Mouse (Mus musculus): ENCODE measurements at regions not wholly inside any gene's neighbourhood (a gene's known extent, or its start where the extent isn't known, plus 50 kb on each side); places are given as distances from the start of the nearest gene placed in this dataset.

GRCm38 (mm10) chr2:78999410-78999809 is 131.5 kb downstream of the Ube2e3 start:
- Histone ChIP-seq H3K9ac (replicated peaks) (no peak overlapping the region), H3K36me3 (replicated peaks; ENCODE audit: control insufficient read depth, insufficient read depth, low read depth) (no peaks in the 10 kb centered on the region), H3K27ac (no peak overlapping the region), H3K4me2 (ENCODE audit: low read depth) (no peak overlapping the region), H3K4me1 (replicated peaks; ENCODE audit: control insufficient read depth in 2 of 2, insufficient read depth in 2 of 2, low read length in 1 of 2) (no peaks in the 10 kb centered on the region), H3K27me3 (ENCODE audit: control insufficient read depth, insufficient read depth, low read length) (no peaks in the 10 kb centered on the region), H3K9me3 (ENCODE audit: control insufficient read depth, low read length) (no peaks in the 10 kb centered on the region), H3K4me3 (ENCODE audit: insufficient read depth in 1 of 2, low read depth in 2 of 2, low read length in 2 of 2) (no peak overlapping the region)
- WGBS (ENCODE audit: insufficient replicate concordance), result 64% methylated on average over 4 of the region's 4 CpGs
- no peak for DNase-seq (ENCODE audit: low read depth in 3 of 3, low spot score in 3 of 3)
- ATAC-seq (ENCODE audit: insufficient read depth), result no peak
- TF ChIP-seq EP300 (IDR thresholded peaks at IDR 0.05; ENCODE audit: low read depth), result no peak
- no peak for TF ChIP-seq CTCF (IDR thresholded peaks at IDR 0.05; ENCODE audit: low read depth)

- WGBS (ENCODE audit: insufficient replicate concordance), result 21% methylated on average over 1 of the region's 1 CpGs
- ATAC-seq (ENCODE audit: insufficient read depth), result no peak
- no peak for DNase-seq (ENCODE audit: low read depth in 3 of 3, low spot score in 3 of 3)
- H3K36me3 ChIP-seq (replicated peaks; ENCODE audit: control insufficient read depth, insufficient read depth, low read depth), result no peaks in the 10 kb centered on the region
- H3K4me3 ChIP-seq (ENCODE audit: insufficient read depth in 1 of 2, low read depth in 2 of 2, low read length in 2 of 2), result no peak overlapping the region
- no peaks in the 10 kb centered on the region for H3K9me3 ChIP-seq (ENCODE audit: control insufficient read depth, low read length)
- H3K27ac ChIP-seq, result no peak overlapping the region
- no peak overlapping the region for H3K9ac ChIP-seq (replicated peaks)
- TF ChIP-seq CTCF (IDR thresholded peaks at IDR 0.05; ENCODE audit: low read depth) (no peak), EP300 (IDR thresholded peaks at IDR 0.05; ENCODE audit: low read depth) (no peak)
- no peaks in the 10 kb centered on the region for H3K27me3 ChIP-seq (ENCODE audit: control insufficient read depth, insufficient read depth, low read length)
- H3K4me1 ChIP-seq (replicated peaks; ENCODE audit: control insufficient read depth in 2 of 2, insufficient read depth in 2 of 2, low read length in 1 of 2), result peaks cover 0 to 3% of the 10 kb centered on the region in 2 experiments; a peak in 1 of 4 replicates
- H3K4me2 ChIP-seq (ENCODE audit: low read depth), result no peak overlapping the region
Observed at GRCm38 (mm10) chr2:79004862-79005261, 136.9 kb downstream of the Ube2e3 start.

GRCm38 (mm10) chr2:79008642-79009041 is 140.7 kb downstream of the Ube2e3 start:
- Histone ChIP-seq H3K9ac (replicated peaks) (no peak overlapping the region), H3K4me3 (ENCODE audit: insufficient read depth in 1 of 2, low read depth in 2 of 2, low read length in 2 of 2) (no peak overlapping the region), H3K9me3 (ENCODE audit: control insufficient read depth, low read length) (no peaks in the 10 kb centered on the region), H3K27ac (no peak overlapping the region), H3K27me3 (ENCODE audit: control insufficient read depth, insufficient read depth, low read length) (no peaks in the 10 kb centered on the region), H3K4me1 (replicated peaks; ENCODE audit: control insufficient read depth in 2 of 2, insufficient read depth in 2 of 2, low read length in 1 of 2) (peaks cover 0 to 3% of the 10 kb centered on the region in 2 experiments; a peak in 1 of 4 replicates), H3K4me2 (ENCODE audit: low read depth) (no peak overlapping the region), H3K36me3 (replicated peaks; ENCODE audit: control insufficient read depth, insufficient read depth, low read depth) (no peaks in the 10 kb centered on the region)
- TF ChIP-seq CTCF (IDR thresholded peaks at IDR 0.05; ENCODE audit: low read depth) (no peak), EP300 (IDR thresholded peaks at IDR 0.05; ENCODE audit: low read depth) (no peak)
- WGBS (ENCODE audit: insufficient replicate concordance), result 24% methylated on average over 3 of the region's 3 CpGs
- ATAC-seq (ENCODE audit: insufficient read depth) (no peak), DNase-seq (ENCODE audit: low read depth in 3 of 3, low spot score in 3 of 3) (no peak)

GRCm38 (mm10) chr2:79009791-79010190 is 141.9 kb downstream of the Ube2e3 start:
- ATAC-seq (ENCODE audit: insufficient read depth) (no peak), DNase-seq (ENCODE audit: low read depth in 3 of 3, low spot score in 3 of 3) (no peak)
- no peak for TF ChIP-seq EP300 (IDR thresholded peaks at IDR 0.05; ENCODE audit: low read depth)
- TF ChIP-seq CTCF (IDR thresholded peaks at IDR 0.05; ENCODE audit: low read depth), result no peak
- no peak overlapping the region for H3K9ac ChIP-seq (replicated peaks)
- H3K4me1 ChIP-seq (replicated peaks; ENCODE audit: control insufficient read depth in 2 of 2, insufficient read depth in 2 of 2, low read length in 1 of 2), result peaks cover 0 to under 1% of the 10 kb centered on the region in 2 experiments; a peak in 1 of 4 replicates
- H3K9me3 ChIP-seq (ENCODE audit: control insufficient read depth, low read length), result no peaks in the 10 kb centered on the region
- 55% methylated on average over 2 of the region's 2 CpGs for WGBS (ENCODE audit: insufficient replicate concordance)
- no peak overlapping the region for H3K4me3 ChIP-seq (ENCODE audit: insufficient read depth in 1 of 2, low read depth in 2 of 2, low read length in 2 of 2)
- no peaks in the 10 kb centered on the region for H3K36me3 ChIP-seq (replicated peaks; ENCODE audit: control insufficient read depth, insufficient read depth, low read depth)
- no peaks in the 10 kb centered on the region for H3K27me3 ChIP-seq (ENCODE audit: control insufficient read depth, insufficient read depth, low read length)
- H3K27ac ChIP-seq, result no peak overlapping the region
- H3K4me2 ChIP-seq (ENCODE audit: low read depth), result no peak overlapping the region

- DNase-seq (ENCODE audit: low read depth in 3 of 3, low spot score in 3 of 3), result no peak
- Histone ChIP-seq H3K4me1 (replicated peaks; ENCODE audit: control insufficient read depth in 2 of 2, insufficient read depth in 2 of 2, low read length in 1 of 2) (no peaks in the 10 kb centered on the region), H3K4me3 (ENCODE audit: insufficient read depth in 1 of 2, low read depth in 2 of 2, low read length in 2 of 2) (no peak overlapping the region), H3K36me3 (replicated peaks; ENCODE audit: control insufficient read depth, insufficient read depth, low read depth) (no peaks in the 10 kb centered on the region), H3K9ac (replicated peaks) (no peak overlapping the region), H3K27me3 (ENCODE audit: control insufficient read depth, insufficient read depth, low read length) (no peaks in the 10 kb centered on the region), H3K27ac (no peak overlapping the region), H3K9me3 (ENCODE audit: control insufficient read depth, low read length) (no peaks in the 10 kb centered on the region), H3K4me2 (ENCODE audit: low read depth) (no peak overlapping the region)
- ATAC-seq (ENCODE audit: insufficient read depth), result no peak
- 65% methylated on average over 2 of the region's 2 CpGs for WGBS (ENCODE audit: insufficient replicate concordance)
- no peak for TF ChIP-seq CTCF (IDR thresholded peaks at IDR 0.05; ENCODE audit: low read depth)
- no peak for TF ChIP-seq EP300 (IDR thresholded peaks at IDR 0.05; ENCODE audit: low read depth)
Observed at GRCm38 (mm10) chr2:79010273-79010672, 142.3 kb downstream of the Ube2e3 start.

Data from liver, embryonic 14.5 days (tissue).